Comparison of ENCODE assay signal across 15 mouse cellular contexts in genomic region chr5:112287652-112288051, GRCm38 (mm10). TPM values are rescaled to one million over a fixed set of nuclear protein-coding genes. Genes with fewer than 3 reads are reported as not detected.
DNase-seq lines count a peak whose midpoint lies in the region; ATAC-seq and TF ChIP-seq lines count a peak whose summit lies in the region.
"Had no signal": no experiment of that assay in that cellular context is flagged by ENCODE, and none has a peak within 500 bp of the region (broad histone marks: within the 10 kb centered on the region; RNA-seq: fewer than 3 reads in every experiment).

No protein-coding gene starts in this region.

- WGBS in heart, embryonic 11.5 days (ENCODE audit: insufficient replicate concordance): 86% methylated on average over 2 of the region's 2 CpGs
- 85% methylated on average over 2 of the region's 2 CpGs for WGBS in liver, adult 2 months
- WGBS in liver, postnatal 0 days (ENCODE audit: insufficient replicate concordance): 84% methylated on average over 2 of the region's 2 CpGs

- DNase-seq in heart, postnatal 4 days: no peak
- no peak for DNase-seq in liver, adult 2 months (ENCODE audit: extremely low read depth, low read depth, low spot score)
- DNase-seq in liver: no peak
- no peak for DNase-seq in liver, postnatal 0 days
- DNase-seq in left cerebral cortex, postnatal 25 days (ENCODE audit: low spot score in 2 of 2): no peak
- DNase-seq in natural killer cell, adult 2 months (ENCODE audit: low spot score in 2 of 2): no peak
- DNase-seq: cerebellum, adult 9-10 months; embryo, embryonic 11 days; kidney, postnatal 36 days; lung, postnatal 10 days; midbrain, embryonic 14.5 days had no signal

- H3K4me3 ChIP-seq in heart, embryonic 11.5 days (ENCODE audit: low read depth, low read length): no peak overlapping the region
- no peak overlapping the region for H3K4me3 ChIP-seq in liver, adult 2 months (ENCODE audit: insufficient read depth, low read depth, low read length)
- H3K4me3 ChIP-seq in brown adipose tissue, adult 24 weeks (ENCODE audit: insufficient read depth, low read depth, low read length): no peak overlapping the region
- no peak overlapping the region for H3K4me3 ChIP-seq in liver, postnatal 0 days (ENCODE audit: low read depth, low read length)
- H3K4me3 ChIP-seq: erythroblast, embryonic 14.5 days had no signal

- H3K9me3 ChIP-seq in heart, embryonic 11.5 days (replicated peaks; ENCODE audit: control insufficient read depth, low read length): no peaks in the 10 kb centered on the region
- H3K9me3 ChIP-seq in liver, postnatal 0 days (ENCODE audit: low read length): no peaks in the 10 kb centered on the region

- ATAC-seq in heart, embryonic 11.5 days (replicated peaks; ENCODE audit: insufficient number of reproducible peaks, low FRiP score, low TSS enrichment): no peak
- ATAC-seq in liver, postnatal 0 days: no peak

- no peak overlapping the region for H3K4me2 ChIP-seq in heart, embryonic 11.5 days
- peak overlapping the region; percentile 43 for H3K4me2 ChIP-seq in liver, postnatal 0 days (ENCODE audit: low read depth, low read length)

- no peak for TF ChIP-seq CTCF in liver, adult 2 months (IDR thresholded peaks at IDR 0.05; ENCODE audit: low read depth, low read length)
- TF ChIP-seq CTCF in liver, postnatal 0 days (IDR thresholded peaks at IDR 0.05; ENCODE audit: low read depth): no peak

- H3K27ac ChIP-seq in heart, embryonic 11.5 days (ENCODE audit: low read depth, low read length): no peak overlapping the region
- 0 out of 2 replicates have a peak overlapping the region, but pooled peaks have one; percentile 7 for H3K27ac ChIP-seq in liver, adult 2 months (replicated peaks; ENCODE audit: insufficient read depth, low read depth, low read length)
- peak overlapping the region; percentile 85 for H3K27ac ChIP-seq in brown adipose tissue, adult 24 weeks (replicated peaks; ENCODE audit: low read depth, low read length)
- H3K27ac ChIP-seq in liver, postnatal 0 days (ENCODE audit: low read depth): peak overlapping the region; percentile 71

- H3K36me3 ChIP-seq in heart, embryonic 11.5 days (ENCODE audit: control insufficient read depth, insufficient read depth, low read length): no peaks in the 10 kb centered on the region
- H3K36me3 ChIP-seq in liver, adult 2 months (ENCODE audit: control insufficient read depth, insufficient read depth, low read length): no peaks in the 10 kb centered on the region
- peaks cover 5% of the 10 kb centered on the region; the same call in 1 of the 2 replicates for H3K36me3 ChIP-seq in liver, postnatal 0 days (replicated peaks; ENCODE audit: insufficient read depth, low read length)

- peaks cover 54% of the 10 kb centered on the region for H3K79me2 ChIP-seq in liver, adult 2 months (ENCODE audit: control insufficient read depth, insufficient read depth, low read length)

- H3K27me3 ChIP-seq in heart, embryonic 11.5 days (ENCODE audit: control insufficient read depth, insufficient read depth, low read length): no peaks in the 10 kb centered on the region
- no peaks in the 10 kb centered on the region for H3K27me3 ChIP-seq in liver, adult 2 months (ENCODE audit: control insufficient read depth, insufficient read depth, low read length)
- no peaks in the 10 kb centered on the region for H3K27me3 ChIP-seq in liver, postnatal 0 days (ENCODE audit: insufficient read depth, low read length)

- 0 out of 2 replicates have a peak overlapping the region, but pooled peaks have one; percentile 10 for H3K9ac ChIP-seq in heart, embryonic 11.5 days (ENCODE audit: low read depth, low read length)
- H3K9ac ChIP-seq in liver, adult 2 months (ENCODE audit: low read depth, low read length): no peak overlapping the region
- H3K9ac ChIP-seq in liver, postnatal 0 days (replicated peaks): no peak overlapping the region; the same call in 1 of the 2 replicates

- intact Hi-C loops in left cerebral cortex, postnatal 25 days (cut with DNase I): no loop called here

- no peak for TF ChIP-seq EP300 in liver, postnatal 0 days (IDR thresholded peaks at IDR 0.05; ENCODE audit: low read depth)

- H3K4me1 ChIP-seq in heart, embryonic 11.5 days (ENCODE audit: control insufficient read depth, insufficient read depth, low read length): peaks cover 37% of the 10 kb centered on the region
- peaks cover 42% of the 10 kb centered on the region for H3K4me1 ChIP-seq in liver, adult 2 months (ENCODE audit: control insufficient read depth, insufficient read depth, low read length)
- H3K4me1 ChIP-seq in brown adipose tissue, adult 24 weeks (ENCODE audit: control insufficient read depth, insufficient read depth, insufficient read length, low read length): peaks cover 69% of the 10 kb centered on the region
- peaks cover 90% of the 10 kb centered on the region for H3K4me1 ChIP-seq in liver, postnatal 0 days (ENCODE audit: insufficient read depth)

- no peak for TF ChIP-seq POLR2A in liver, adult 2 months (IDR thresholded peaks at IDR 0.05; ENCODE audit: extremely low read depth, insufficient read depth, low read length)

RNA-seq across cellular contexts. Expression of gene Tpst2, which starts 11.2 kb away (rescaled TPM):
- polyA plus RNA-seq in heart, embryonic 11.5 days (2014; fragmentation: Nextera tagmentation; extraction: Ambion mirVana): 30.2 and 31.2 TPM in 2 replicates
- total RNA-seq in heart, postnatal 4 days (2021): 10 to 100 TPM; 44.4 to 45.6 TPM
- total RNA-seq in liver, adult 2 months (2014; rRNA removed): 27.7 and 38.9 TPM in 2 replicates
- polyA plus RNA-seq in liver, adult 2 months (2012; rRNA removed): 30.2 and 35.7 TPM in 2 replicates
- 23.8 and 30.1 TPM in 2 replicates for polyA plus RNA-seq in brown adipose tissue, adult 24 weeks (2012; ENCODE audit: insufficient read depth, insufficient read length, missing spikeins)
- polyA plus RNA-seq in liver, postnatal 0 days (2015; fragmentation: Nextera tagmentation; extraction: Ambion mirVana): 34.5 and 36.2 TPM in 2 replicates
- 10 to 100 TPM; 39.0 to 43.9 TPM for total RNA-seq in left cerebral cortex, postnatal 25 days (2021)

RNA-seq across cellular contexts. Expression of gene Crybb1, which starts 32.0 kb away (rescaled TPM):
- polyA plus RNA-seq in heart, embryonic 11.5 days (2014; fragmentation: Nextera tagmentation; extraction: Ambion mirVana): not detected in 2 replicates
- total RNA-seq in heart, postnatal 4 days (2021): not detected
- total RNA-seq in liver, adult 2 months (2014; rRNA removed): not detected in 2 replicates
- not detected in 2 replicates for polyA plus RNA-seq in liver, adult 2 months (2012; rRNA removed)
- not detected in 2 replicates for polyA plus RNA-seq in brown adipose tissue, adult 24 weeks (2012; ENCODE audit: insufficient read depth, insufficient read length, missing spikeins)
- polyA plus RNA-seq in liver, postnatal 0 days (2015; fragmentation: Nextera tagmentation; extraction: Ambion mirVana): 0.33 TPM in 1 of 2 replicates, not detected in the other
- total RNA-seq in left cerebral cortex, postnatal 25 days (2021): 1 to 10 TPM; 7.7 to 9.9 TPM
- total RNA-seq: granulocyte monocyte progenitor cell, adult 5-6 weeks had no signal
- polyA plus RNA-seq: erythroblast, embryonic 14.5 days had no signal

RNA-seq across cellular contexts. Expression of gene Cryba4, which starts 35.3 kb away (rescaled TPM):
- 0.66 TPM in 1 of 2 replicates, not detected in the other for polyA plus RNA-seq in heart, embryonic 11.5 days (2014; fragmentation: Nextera tagmentation; extraction: Ambion mirVana)
- 1 to 10 TPM; 1.7 to 2.3 TPM for total RNA-seq in heart, postnatal 4 days (2021)
- total RNA-seq in liver, adult 2 months (2014; rRNA removed): 0.27 and 0.37 TPM in 2 replicates
- polyA plus RNA-seq in liver, adult 2 months (2012; rRNA removed): 0.17 and 0.52 TPM in 2 replicates
- polyA plus RNA-seq in brown adipose tissue, adult 24 weeks (2012; ENCODE audit: insufficient read depth, insufficient read length, missing spikeins): not detected in 2 replicates
- polyA plus RNA-seq in liver, postnatal 0 days (2015; fragmentation: Nextera tagmentation; extraction: Ambion mirVana): 0.59 and 0.86 TPM in 2 replicates
- 1 to 10 TPM in 1 of 2 experiments, under 1 TPM in 1; 0.78 to 1.0 TPM for total RNA-seq in left cerebral cortex, postnatal 25 days (2021)
- total RNA-seq: granulocyte monocyte progenitor cell, adult 5-6 weeks had no signal
- polyA plus RNA-seq: erythroblast, embryonic 14.5 days had no signal

RNA-seq across cellular contexts. Expression of gene Tfip11, which starts 38.5 kb away (rescaled TPM):
- polyA plus RNA-seq in heart, embryonic 11.5 days (2014; fragmentation: Nextera tagmentation; extraction: Ambion mirVana): 13.7 and 15.9 TPM in 2 replicates
- 10 to 100 TPM; 20.3 to 20.5 TPM for total RNA-seq in heart, postnatal 4 days (2021)
- 7.7 and 9.7 TPM in 2 replicates for total RNA-seq in liver, adult 2 months (2014; rRNA removed)
- 18.6 and 19.1 TPM in 2 replicates for polyA plus RNA-seq in liver, adult 2 months (2012; rRNA removed)
- 9.5 and 9.8 TPM in 2 replicates for polyA plus RNA-seq in brown adipose tissue, adult 24 weeks (2012; ENCODE audit: insufficient read depth, insufficient read length, missing spikeins)
- 6.7 and 8.0 TPM in 2 replicates for polyA plus RNA-seq in liver, postnatal 0 days (2015; fragmentation: Nextera tagmentation; extraction: Ambion mirVana)
- 10 to 100 TPM; 39.9 to 40.0 TPM for total RNA-seq in left cerebral cortex, postnatal 25 days (2021)

RNA-seq across cellular contexts. Expression of gene Srrd, which starts 55.2 kb away (rescaled TPM):
- polyA plus RNA-seq in heart, embryonic 11.5 days (2014; fragmentation: Nextera tagmentation; extraction: Ambion mirVana): 24.5 and 27.3 TPM in 2 replicates
- 10 to 100 TPM; 11.5 to 14.6 TPM for total RNA-seq in heart, postnatal 4 days (2021)
- 12.3 and 19.3 TPM in 2 replicates for total RNA-seq in liver, adult 2 months (2014; rRNA removed)
- polyA plus RNA-seq in liver, adult 2 months (2012; rRNA removed): 26.3 and 30.0 TPM in 2 replicates
- polyA plus RNA-seq in brown adipose tissue, adult 24 weeks (2012; ENCODE audit: insufficient read depth, insufficient read length, missing spikeins): 8.3 and 14.3 TPM in 2 replicates
- polyA plus RNA-seq in liver, postnatal 0 days (2015; fragmentation: Nextera tagmentation; extraction: Ambion mirVana): 9.4 and 10.6 TPM in 2 replicates
- 10 to 100 TPM; 22.6 to 24.8 TPM for total RNA-seq in left cerebral cortex, postnatal 25 days (2021)
